Mouse (Mus musculus): ENCODE results near the gene Mpz.

- TF ChIP-seq CTCF (IDR thresholded peaks at IDR 0.05; ENCODE audit: borderline replicate concordance, insufficient read depth, low read length) (no peak), POLR2A (IDR thresholded peaks at IDR 0.05; ENCODE audit: low read depth, low read length) (no peak)
Measured at GRCm38 (mm10) chr1:171190832-171191231, 40.3 kb downstream of the Mpz start.

All from embryonic fibroblast, embryonic 13.5 days (primary cell).